Mouse (Mus musculus) thymus, adult 2 months (tissue): ENCODE results near the gene Siah3. TPM values are rescaled to one million over a fixed set of nuclear protein-coding genes. Genes with fewer than 3 reads are reported as not detected.

Source experiments
- DNase-seq: peaks from one replicate; pipeline ENCODE4 v3.0.0; 2021
- H3K27ac ChIP-seq: fragments of 200-500 bp; 2 replicates; pipeline ENCODE4 v1.5.1; 2012; ENCODE audit warnings: low read length, control low read depth; ENCODE audit not compliant: control insufficient read depth, insufficient read depth
- H3K27me3 ChIP-seq: fragments of 200-500 bp; 2 replicates; pipeline ENCODE4 v1.6.1; 2012; ENCODE audit warnings: mild to moderate bottlenecking, low read length, moderate library complexity, mixed read lengths; ENCODE audit not compliant: control insufficient read depth, insufficient read depth
- H3K36me3 ChIP-seq: fragments of 200-500 bp; 2 replicates; pipeline ENCODE4 v1.6.1; 2012; ENCODE audit warnings: mild to moderate bottlenecking, low read length, moderate library complexity; ENCODE audit not compliant: control insufficient read depth, insufficient read depth
- H3K4me1 ChIP-seq: fragments of 200-500 bp; replicated peaks from 2 replicates; pipeline ENCODE4 v1.6.1; 2012; ENCODE audit warnings: low read length; ENCODE audit not compliant: control insufficient read depth, insufficient read depth
- H3K4me3 ChIP-seq: fragments of 200-500 bp; 2 replicates; pipeline ENCODE4 v1.5.1; 2012; ENCODE audit warnings: mild to moderate bottlenecking, low read length, control low read depth, moderate library complexity; ENCODE audit not compliant: control insufficient read depth, insufficient read depth
- CTCF ChIP-seq: fragments of 200-500 bp; IDR thresholded peaks from 2 replicates; pipeline ENCODE4 v1.5.1; 2012; ENCODE audit warnings: mild to moderate bottlenecking, control low read depth, low read length, moderate library complexity, borderline replicate concordance; ENCODE audit not compliant: control insufficient read depth, poor library complexity, insufficient read depth; ENCODE audit errors: extremely low read depth
- POLR2A ChIP-seq: fragments of 200-500 bp; IDR thresholded peaks from 2 replicates; pipeline ENCODE4 v1.6.1; 2012; ENCODE audit warnings: mild to moderate bottlenecking, low read length, control low read depth, moderate library complexity; ENCODE audit not compliant: control insufficient read depth, poor library complexity, insufficient read depth; ENCODE audit errors: extremely low read depth
- WGBS: fragments of 180-500 bp; shearing (Covaris S2); methylation state at CpG from one replicate; pipeline ENCODE4 v1.1.7; 2018; 5-methylcytosine and 5-hydroxymethylcytosine counted together
- polyA plus RNA-seq: library from polyadenylated mRNA; depleted of rRNA; stranded (reverse); fragments of >200 nt; gene quantifications from 2 replicates; pipeline ENCODE4 v1.2.3, GENCODE M21; 2012

Siah3 gene
- polyA plus RNA-seq, 1 experiment = 0.05 TPM

- no peak overlapping the region for H3K4me3 ChIP-seq
- 75% methylated on average over 2 of the region's 2 CpGs for WGBS
- peaks cover 2% of the 10 kb centered on the region; the same call in 1 of the 2 replicates for H3K4me1 ChIP-seq
- TF ChIP-seq CTCF = no peak
- TF ChIP-seq POLR2A = no peak
- DNase-seq = no peak
- no peak overlapping the region for H3K27ac ChIP-seq
- H3K27me3 ChIP-seq = no peaks in the 10 kb centered on the region
- no peaks in the 10 kb centered on the region for H3K36me3 ChIP-seq
These were observed 48.5 kb downstream of the Siah3 start for GRCm38 (mm10) chr14:75504255-75504654.

DNA sequence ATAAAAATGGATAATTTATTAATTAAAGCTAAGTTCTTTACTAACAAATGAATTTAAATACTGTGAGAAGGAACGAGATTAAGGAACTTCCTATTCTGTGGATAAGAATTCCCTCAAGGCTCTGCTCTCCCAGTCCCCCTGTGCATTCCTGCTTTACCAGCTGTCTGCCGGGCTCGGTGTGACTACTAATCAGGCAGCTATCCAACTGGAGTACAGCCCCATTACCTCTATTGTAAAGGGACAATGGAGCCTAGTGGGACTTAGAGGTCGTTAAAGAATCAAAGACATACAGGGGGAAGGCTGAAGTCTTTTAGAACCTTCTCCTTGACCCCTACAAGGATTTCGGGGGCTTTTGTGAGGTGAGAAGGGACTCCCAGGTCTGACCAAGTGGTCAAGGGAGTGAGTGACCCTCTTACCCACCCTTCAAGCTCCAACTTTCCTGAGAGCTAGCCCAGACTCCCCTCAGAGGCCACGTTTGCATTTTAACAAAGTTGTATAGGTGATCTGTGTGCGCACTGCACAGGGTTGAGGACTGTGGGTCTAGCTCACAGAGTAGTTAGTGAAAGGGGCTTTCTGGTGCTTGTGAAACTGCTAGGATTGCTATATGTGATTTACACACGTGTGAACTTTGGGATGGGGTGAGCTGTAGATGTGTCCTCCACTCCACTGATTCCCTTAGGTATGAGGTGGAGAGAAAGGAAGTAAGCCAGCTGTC lies 49.5 kb downstream of the Siah3 start:
- no peak for TF ChIP-seq CTCF
- Histone ChIP-seq H3K4me1 (peaks cover 2% of the 10 kb centered on the region; the same call in 1 of the 2 replicates), H3K36me3 (no peaks in the 10 kb centered on the region), H3K27me3 (no peaks in the 10 kb centered on the region), H3K27ac (no peak overlapping the region), H3K4me3 (no peak overlapping the region)
- WGBS = 81% methylated on average over 8 of the region's 8 CpGs
- no peak for DNase-seq

DNA sequence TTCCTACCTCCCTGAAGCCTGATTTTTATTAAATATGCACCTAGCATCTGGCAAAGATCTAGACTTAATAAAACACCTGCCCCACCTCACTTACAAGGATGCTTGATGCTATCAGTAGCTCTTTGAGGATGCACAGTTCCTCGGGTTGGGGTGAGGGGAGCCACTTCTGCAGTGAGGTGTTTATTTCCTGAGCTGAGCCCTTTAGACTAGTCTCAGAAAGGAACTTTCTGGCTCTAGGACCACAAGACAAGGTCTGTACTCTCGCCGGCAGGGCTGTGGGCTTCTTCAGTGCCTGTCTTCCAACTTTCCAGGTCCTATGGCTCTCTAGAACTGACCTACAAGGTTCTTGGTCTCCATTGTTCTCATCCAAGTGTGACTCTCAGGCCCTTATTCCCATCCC lies 50.5 kb downstream of the Siah3 start:
- Histone ChIP-seq H3K27me3 (no peaks in the 10 kb centered on the region), H3K4me3 (no peak overlapping the region), H3K27ac (no peak overlapping the region), H3K4me1 (peaks cover 2% of the 10 kb centered on the region; the same call in 1 of the 2 replicates), H3K36me3 (no peaks in the 10 kb centered on the region)
- DNase-seq = no peak
- 11% methylated on average over 3 of the region's 3 CpGs for WGBS
- TF ChIP-seq CTCF = no peak
- TF ChIP-seq POLR2A = no peak

GRCm38 (mm10) chr14:75510125-75510524 lies 54.3 kb downstream of the Siah3 start:
- WGBS = 94% methylated on average over 6 of the region's 6 CpGs
- Histone ChIP-seq H3K4me1 (peaks cover 6% of the 10 kb centered on the region), H3K27ac (no peak overlapping the region), H3K27me3 (no peaks in the 10 kb centered on the region), H3K4me3 (no peak overlapping the region), H3K36me3 (no peaks in the 10 kb centered on the region)
- TF ChIP-seq CTCF = no peak
- TF ChIP-seq POLR2A = no peak
- DNase-seq = no peak

DNA sequence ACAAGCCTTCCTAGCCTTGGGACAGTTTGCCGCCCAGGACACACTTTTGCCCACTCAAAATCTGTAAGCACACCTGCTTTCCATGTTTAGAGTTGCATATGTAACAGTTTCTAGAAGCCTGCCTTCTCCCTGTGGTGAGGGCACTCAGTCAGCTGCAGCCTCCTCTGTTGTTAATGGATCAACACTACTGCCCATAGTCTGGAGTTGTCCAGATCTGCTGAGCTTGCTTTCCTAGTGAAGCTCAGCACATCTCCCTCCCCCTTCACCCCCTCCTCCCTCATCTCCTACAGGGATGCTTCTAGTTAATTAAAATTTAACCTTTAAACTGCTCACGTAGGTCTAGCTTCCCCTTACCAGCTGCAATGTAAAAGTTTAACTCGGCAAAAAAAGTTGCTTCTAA lies 57.2 kb downstream of the Siah3 start:
- peaks cover 17% of the 10 kb centered on the region for H3K4me1 ChIP-seq
- H3K4me3 ChIP-seq = no peak overlapping the region
- peak overlapping the region; percentile 26; the same call in 1 of the 2 replicates for H3K27ac ChIP-seq
- no peak for DNase-seq
- no peak for TF ChIP-seq POLR2A
- no peak for TF ChIP-seq CTCF
- H3K27me3 ChIP-seq = no peaks in the 10 kb centered on the region
- 22% methylated on average over 3 of the region's 3 CpGs for WGBS
- H3K36me3 ChIP-seq = no peaks in the 10 kb centered on the region

DNA sequence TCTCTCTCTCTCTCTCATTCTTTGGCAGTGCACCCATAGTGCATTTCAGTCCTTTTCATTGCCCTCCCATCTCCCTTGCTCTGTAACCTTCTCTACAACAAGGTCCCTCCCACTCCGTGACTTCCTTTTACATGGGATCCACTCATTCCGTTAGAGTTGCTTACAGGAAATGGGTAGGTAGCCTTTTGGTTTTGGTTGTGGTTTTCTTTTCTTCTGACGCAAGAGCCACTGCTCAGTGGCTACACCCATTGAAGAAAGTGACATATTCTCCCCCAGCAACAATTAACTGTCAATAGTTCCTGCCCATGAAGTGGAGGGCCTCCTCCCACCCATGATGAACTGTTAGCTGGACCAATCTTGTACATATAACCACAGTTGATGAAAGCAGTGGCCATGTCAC lies 60.4 kb downstream of the Siah3 start:
- WGBS = 6% methylated on average over 3 of the region's 3 CpGs
- H3K27me3 ChIP-seq = no peaks in the 10 kb centered on the region
- DNase-seq = no peak
- H3K4me1 ChIP-seq = peaks cover 17% of the 10 kb centered on the region
- H3K27ac ChIP-seq = peak overlapping the region; percentile 51
- TF ChIP-seq CTCF (no peak), POLR2A (no peak)
- no peaks in the 10 kb centered on the region for H3K36me3 ChIP-seq
- no peak overlapping the region for H3K4me3 ChIP-seq
